Mouse (Mus musculus) left cerebral cortex, postnatal 10 days (tissue): ENCODE data around the gene Wbp2nl. TPM values are rescaled to one million over a fixed set of nuclear protein-coding genes. Genes with fewer than 3 reads are reported as not detected.

Experiments
- total RNA-seq, 2 experiments: library from RNA; stranded (reverse); gene quantifications; 2 replicates each; pipeline ENCODE4 v1.2.3; 2021

Wbp2nl gene
- total RNA-seq, 2 experiments from 2014 or later: not detected

Other genes with a start within 250 kb of the Wbp2nl start
- not detected for gene 4930407I10Rik, start 239.8 kb upstream of the Wbp2nl start, total RNA-seq
- under 1 TPM; 0.32 to 0.39 TPM for gene Mei1, start 229.0 kb upstream of the Wbp2nl start, total RNA-seq
- 10 to 100 TPM in 1 of 2 experiments, 1 to 10 TPM in 1; 7.4 to 10.2 TPM for gene Ccdc134, start 171.0 kb upstream of the Wbp2nl start, total RNA-seq
- 100 to 1,000 TPM; 202 to 204 TPM for gene Srebf2, start 151.8 kb upstream of the Wbp2nl start, total RNA-seq
- 1 to 10 TPM; 3.1 to 3.5 TPM for gene Shisa8, start 86.1 kb upstream of the Wbp2nl start, total RNA-seq
- gene Tnfrsf13c, start 74.6 kb upstream of the Wbp2nl start, total RNA-seq: under 1 TPM; 0.30 to 0.73 TPM
- gene Cenpm, start 54.2 kb upstream of the Wbp2nl start, total RNA-seq: 1 to 10 TPM; 4.5 to 4.8 TPM
- 10 to 100 TPM; 83.1 to 87.6 TPM for gene 1500009C09Rik, start 46.6 kb upstream of the Wbp2nl start, total RNA-seq
- gene Sept3, start 24.1 kb upstream of the Wbp2nl start, total RNA-seq: 100 to 1,000 TPM; 512 to 519 TPM
- 10 to 100 TPM; 34.5 to 41.0 TPM for gene Naga, start 40.0 kb downstream of the Wbp2nl start, total RNA-seq
- 1 to 10 TPM in 1 of 2 experiments, under 1 TPM in 1; 0.69 to 2.4 TPM for gene Pheta2, start 40.0 kb downstream of the Wbp2nl start, total RNA-seq
- 100 to 1,000 TPM; 130 to 139 TPM for gene Smdt1, start 40.0 kb downstream of the Wbp2nl start, total RNA-seq
- 100 to 1,000 TPM; 167 to 200 TPM for gene Ndufa6, start 55.4 kb downstream of the Wbp2nl start, total RNA-seq
- gene Cyp2d22, start 81.3 kb downstream of the Wbp2nl start, total RNA-seq: 10 to 100 TPM; 10.7 to 11.5 TPM
- not detected for gene Cyp2d11, start 95.1 kb downstream of the Wbp2nl start, total RNA-seq
- gene Cyp2d10, start 108.2 kb downstream of the Wbp2nl start, total RNA-seq: not detected
- not detected for gene Cyp2d9, start 134.5 kb downstream of the Wbp2nl start, total RNA-seq